Mouse (Mus musculus): ENCODE results near the gene Slc2a12. TPM values are rescaled to one million over a fixed set of nuclear protein-coding genes. Genes with fewer than 3 reads are reported as not detected.

Slc2a12 gene
- polyA plus RNA-seq, 1 experiment from 2014 or later = 1.4 TPM

DNA sequence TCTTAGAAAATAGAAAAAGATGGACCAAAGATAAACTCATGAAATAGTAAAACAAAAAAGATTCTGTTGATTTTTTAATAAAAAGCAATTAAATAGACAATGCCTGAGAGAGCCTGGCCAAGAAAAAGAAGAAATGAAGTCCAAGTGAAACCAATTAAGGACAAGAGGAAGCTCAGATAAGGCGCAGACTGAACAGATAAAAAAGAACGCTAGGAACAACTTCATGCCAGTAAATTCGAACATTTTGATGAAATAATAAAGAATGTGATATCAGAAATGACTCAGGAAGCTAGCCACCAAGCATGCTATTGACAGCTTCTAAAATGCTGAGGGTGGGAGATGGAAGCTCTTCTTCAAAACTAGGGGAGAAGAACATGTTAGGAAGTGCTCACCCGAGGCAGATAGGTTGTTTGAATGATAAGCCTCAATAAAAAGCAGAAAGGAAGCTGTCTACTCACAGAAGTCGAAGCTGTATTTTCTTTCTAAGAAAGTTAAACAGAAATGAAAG is 106.4 kb downstream of the Slc2a12 start:
- H3K4me3 ChIP-seq = no peak overlapping the region
- 83% methylated on average over 5 of the region's 5 CpGs for WGBS

More for the DNA sequence above, 106.4 kb downstream of the Slc2a12 start:
- Histone ChIP-seq H3K27me3 (ENCODE audit: poor library complexity, severe bottlenecking) (no peaks in the 10 kb centered on the region), H3K27ac (no peak overlapping the region), H3K36me3 (replicated peaks) (no peaks in the 10 kb centered on the region), H3K4me1 (peaks cover 4% of the 10 kb centered on the region; the same call in 1 of the 2 replicates), H3K9me3 (no peaks in the 10 kb centered on the region)
- DNase-seq (ENCODE audit: extremely low spot score, low spot score) = no peak

Small RNA genes within 50 kb of the gene (microRNA-seq; reads per million reads assigned to microRNA genes)
- 6.9 reads per million, percentile 17 among the genes with 10 or more reads in this experiment for gene Mir7663

Other genes starting within 250 kb of the Slc2a12 start
- 82.2 and 85.7 TPM in 2 replicates for gene Tbpl1, start 86.9 kb downstream of the Slc2a12 start, polyA plus RNA-seq (2016; fragmentation: Nextera tagmentation; extraction: Ambion mirVana)
- gene Tcf21, start 175.2 kb downstream of the Slc2a12 start, polyA plus RNA-seq (2016; fragmentation: Nextera tagmentation; extraction: Ambion mirVana) = not detected in 2 replicates

Data from forebrain, embryonic 10.5 days (tissue).